In the genomic region with DNA sequence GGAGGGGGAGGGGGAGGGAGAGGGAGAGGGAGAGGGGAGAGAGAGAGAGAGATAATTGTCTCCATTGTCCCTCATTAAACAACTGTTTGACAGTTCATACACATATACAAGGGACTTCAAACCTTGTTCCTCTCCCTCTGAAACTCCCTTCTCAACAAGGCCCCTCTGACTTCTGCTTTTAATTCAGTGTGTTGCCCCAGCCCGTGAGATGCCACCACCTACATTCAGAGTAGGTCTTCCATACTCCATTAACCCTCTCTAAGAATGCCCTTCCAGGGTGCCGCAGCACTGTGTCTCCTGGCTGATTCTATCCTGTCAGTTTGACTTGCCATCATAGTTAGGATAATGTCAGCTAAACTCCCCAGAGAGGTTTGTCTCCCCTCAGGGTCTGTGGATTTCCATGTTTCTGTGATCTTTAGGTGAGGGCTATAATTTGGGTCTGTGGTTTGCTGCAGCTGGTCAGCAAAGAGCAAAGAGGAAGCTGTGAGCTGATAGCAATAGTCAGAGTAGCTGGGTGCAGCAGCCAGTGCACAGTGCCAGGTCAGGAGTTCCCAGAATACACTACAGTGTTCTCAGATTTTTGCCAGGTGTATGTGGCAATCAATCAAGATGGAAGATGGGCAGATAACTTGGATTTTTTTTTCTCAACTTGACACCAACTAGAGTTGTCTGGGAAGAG, we compare ENCODE assay signal across 15 mouse cellular contexts. TPM values are rescaled to one million over a fixed set of nuclear protein-coding genes. Genes with fewer than 3 reads are reported as not detected.
DNase-seq lines count a peak whose midpoint lies in the region; ATAC-seq and TF ChIP-seq lines count a peak whose summit lies in the region.
"Had no signal": no experiment of that assay in that cellular context is flagged by ENCODE, and none has a peak within 500 bp of the region (broad histone marks: within the 10 kb centered on the region; RNA-seq: fewer than 3 reads in every experiment).

No protein-coding gene starts in this region.

- peak; percentile 49 for DNase-seq in midbrain, embryonic 11.5 days (ENCODE audit: low spot score, missing footprints)
- peak; percentile 73 to 79 for DNase-seq in spleen, postnatal 36 days (ENCODE audit: low spot score in 2 of 2)
- DNase-seq in layer of hippocampus, adult 18-20 months (ENCODE audit: low spot score in 2 of 2) = no peak
- no peak for DNase-seq in gastrocnemius, adult 18-20 months (ENCODE audit: low spot score)
- DNase-seq: cerebellum, adult 9-10 months; gastrocnemius, postnatal 36 days; kidney, postnatal 25 days; thymus, adult 2 months had no signal

- H3K9me3 ChIP-seq in midbrain, embryonic 11.5 days (ENCODE audit: control insufficient read depth, low read length) = no peaks in the 10 kb centered on the region
- H3K9me3 ChIP-seq in midbrain, embryonic 13.5 days = no peaks in the 10 kb centered on the region
- H3K9me3 ChIP-seq in midbrain, embryonic 16.5 days (replicated peaks; ENCODE audit: control insufficient read depth, low read length, poor library complexity, severe bottlenecking) = no peaks in the 10 kb centered on the region
- H3K9me3 ChIP-seq: heart, embryonic 15.5 days had no signal

- no peak overlapping the region for H3K4me2 ChIP-seq in midbrain, embryonic 11.5 days
- no peak overlapping the region for H3K4me2 ChIP-seq in midbrain, embryonic 13.5 days (replicated peaks)
- H3K4me2 ChIP-seq in midbrain, embryonic 16.5 days (ENCODE audit: low read length) = no peak overlapping the region
- H3K4me2 ChIP-seq: heart, embryonic 15.5 days; hindbrain, embryonic 14.5 days had no signal

- 73% methylated on average over 2 of the region's 2 CpGs for WGBS in midbrain, embryonic 11.5 days
- WGBS in midbrain, embryonic 13.5 days = 76% methylated on average over 2 of the region's 2 CpGs
- 3% methylated on average over 2 of the region's 2 CpGs for WGBS in bone marrow, adult 2 months
- WGBS in macrophage (ENCODE audit: missing documents) = 0% methylated on average over 2 of the region's 2 CpGs
- 65% methylated on average over 2 of the region's 2 CpGs for WGBS in midbrain, embryonic 16.5 days

- TF ChIP-seq CTCF in bone marrow, adult 2 months (IDR thresholded peaks at IDR 0.05; ENCODE audit: control insufficient read depth, insufficient read depth, low read length) = no peak

- H3K27ac ChIP-seq in midbrain, embryonic 11.5 days (ENCODE audit: low read depth, low read length) = no peak overlapping the region
- no peak overlapping the region for H3K27ac ChIP-seq in midbrain, embryonic 13.5 days
- H3K27ac ChIP-seq in bone marrow, adult 2 months (ENCODE audit: control insufficient read depth, insufficient read depth, low read depth, low read length, poor library complexity) = peak overlapping the region; percentile 87
- peak overlapping the region; percentile 96 for H3K27ac ChIP-seq in macrophage
- no peak overlapping the region for H3K27ac ChIP-seq in midbrain, embryonic 16.5 days (ENCODE audit: low read length)
- H3K27ac ChIP-seq: heart, embryonic 15.5 days; hindbrain, embryonic 14.5 days had no signal

- H3K4me3 ChIP-seq in midbrain, embryonic 11.5 days (ENCODE audit: low read depth, low read length) = no peak overlapping the region
- no peak overlapping the region for H3K4me3 ChIP-seq in midbrain, embryonic 13.5 days (replicated peaks)
- no peak overlapping the region for H3K4me3 ChIP-seq in bone marrow, adult 2 months (replicated peaks; ENCODE audit: control insufficient read depth, low read depth, low read length)
- H3K4me3 ChIP-seq in macrophage (ENCODE audit: inconsistent target) = no peak overlapping the region
- no peak overlapping the region for H3K4me3 ChIP-seq in midbrain, embryonic 16.5 days (ENCODE audit: low read depth, low read length)
- H3K4me3 ChIP-seq: heart, embryonic 15.5 days had no signal

- no peak for ATAC-seq in midbrain, embryonic 11.5 days (ENCODE audit: low FRiP score)
- ATAC-seq in midbrain, embryonic 13.5 days = no peak
- ATAC-seq in midbrain, embryonic 16.5 days = no peak
- ATAC-seq: intestine, postnatal 0 days had no signal

- H3K9ac ChIP-seq in midbrain, embryonic 11.5 days (ENCODE audit: low read length) = no peak overlapping the region
- H3K9ac ChIP-seq in midbrain, embryonic 13.5 days (replicated peaks) = no peak overlapping the region
- no peak overlapping the region for H3K9ac ChIP-seq in midbrain, embryonic 16.5 days (ENCODE audit: low read depth, low read length)
- H3K9ac ChIP-seq: heart, embryonic 15.5 days; hindbrain, embryonic 14.5 days had no signal

- H3K79me2 ChIP-seq in macrophage (ENCODE audit: inconsistent target) = no peaks in the 10 kb centered on the region

- H3K4me1 ChIP-seq in midbrain, embryonic 11.5 days (ENCODE audit: control insufficient read depth, insufficient read depth, low read length) = no peaks in the 10 kb centered on the region
- no peaks in the 10 kb centered on the region for H3K4me1 ChIP-seq in midbrain, embryonic 13.5 days (replicated peaks)
- peaks cover 20% of the 10 kb centered on the region for H3K4me1 ChIP-seq in bone marrow, adult 2 months (ENCODE audit: control insufficient read depth, insufficient read depth, low read length)
- no peaks in the 10 kb centered on the region for H3K4me1 ChIP-seq in midbrain, embryonic 16.5 days (ENCODE audit: control insufficient read depth, insufficient read depth, low read length)
- H3K4me1 ChIP-seq: heart, embryonic 15.5 days had no signal

- no peaks in the 10 kb centered on the region for H3K36me3 ChIP-seq in midbrain, embryonic 11.5 days (ENCODE audit: control insufficient read depth, insufficient read depth, low read length)
- no peaks in the 10 kb centered on the region for H3K36me3 ChIP-seq in midbrain, embryonic 13.5 days
- H3K36me3 ChIP-seq in macrophage (ENCODE audit: inconsistent target) = no peaks in the 10 kb centered on the region
- no peaks in the 10 kb centered on the region for H3K36me3 ChIP-seq in midbrain, embryonic 16.5 days (ENCODE audit: control insufficient read depth, insufficient read depth, low read length)
- H3K36me3 ChIP-seq: heart, embryonic 15.5 days had no signal

- H3K27me3 ChIP-seq in midbrain, embryonic 11.5 days (ENCODE audit: control insufficient read depth, insufficient read depth, low read length) = no peaks in the 10 kb centered on the region
- no peaks in the 10 kb centered on the region for H3K27me3 ChIP-seq in midbrain, embryonic 13.5 days
- no peaks in the 10 kb centered on the region for H3K27me3 ChIP-seq in midbrain, embryonic 16.5 days (ENCODE audit: control insufficient read depth, insufficient read depth, low read depth, low read length)
- H3K27me3 ChIP-seq: heart, embryonic 15.5 days had no signal

- no peak for TF ChIP-seq POLR2A in bone marrow, adult 2 months (IDR thresholded peaks at IDR 0.05; ENCODE audit: borderline replicate concordance, control insufficient read depth, low read depth, low read length)

RNA-seq across cellular contexts. Expression of a gene that starts 14.3 kb away (rescaled TPM):
- polyA plus RNA-seq in midbrain, embryonic 11.5 days (2014; fragmentation: Nextera tagmentation; extraction: Ambion mirVana) = 3.4 and 4.4 TPM in 2 replicates
- 3.6 and 3.7 TPM in 2 replicates for polyA plus RNA-seq in midbrain, embryonic 13.5 days (2015; fragmentation: Nextera tagmentation; extraction: Ambion mirVana)
- polyA plus RNA-seq in bone marrow, adult 2 months (2011; ENCODE audit: insufficient read depth, insufficient read length, low replicate concordance, missing spikeins) = 4.9 and 5.6 TPM in 2 replicates
- 1,000 to 10,000 TPM in 11 of 26 experiments, 100 to 1,000 TPM in 15; 242 to 2,479 (median 816) TPM for total RNA-seq in macrophage (2018; cell fraction: chromatin; rRNA removed)
- total RNA-seq in macrophage (2018; cell fraction: cytosol; rRNA removed) = 1,000 to 10,000 TPM in 13 of 26 experiments, 100 to 1,000 TPM in 13; 468 to 3,066 (median 983) TPM
- 1,000 to 10,000 TPM in 14 of 26 experiments, 100 to 1,000 TPM in 12; 625 to 4,563 (median 1,527) TPM for total RNA-seq in macrophage (2018; cell fraction: nucleus; rRNA removed)
- 496 to 766 TPM (median 742 TPM) in 3 replicates for polyA plus RNA-seq in macrophage (2018)
- total RNA-seq in layer of hippocampus, adult 18-20 months (2021) = 1 to 10 TPM; 3.6 to 4.2 TPM
- total RNA-seq in gastrocnemius, adult 18-20 months (2021) = 1 to 10 TPM; 1.2 to 2.1 TPM
- 3.3 and 3.5 TPM in 2 replicates for polyA plus RNA-seq in midbrain, embryonic 16.5 days (2015; fragmentation: Nextera tagmentation; extraction: Ambion mirVana)

Comparison
In these comparisons a context has a peak if more than half of its experiments do, and no peak if none do; other contexts are left out.
1. DNase-seq: peak in midbrain, embryonic 11.5 days (single experiment) and spleen, postnatal 36 days (2 of 2); none in layer of hippocampus, adult 18-20 months (0 of 2) and gastrocnemius, adult 18-20 months (single experiment).
2. H3K27ac ChIP-seq: peak in bone marrow, adult 2 months (single experiment) and macrophage (single experiment); none in midbrain, embryonic 11.5 days (single experiment), midbrain, embryonic 13.5 days (single experiment) and midbrain, embryonic 16.5 days (single experiment).
3. RNA of a gene that starts 14.3 kb away (polyA plus RNA-seq): 496 to 766 TPM in macrophage; 4.9 to 5.6 TPM in bone marrow, adult 2 months, 3.6 to 3.7 TPM in midbrain, embryonic 13.5 days, 3.3 to 3.5 TPM in midbrain, embryonic 16.5 days and 3.4 to 4.4 TPM in midbrain, embryonic 11.5 days; every median in the first group is over 10 times any median in the second.